ENCODE assay signal across 19 mouse cellular contexts in the genomic region with DNA sequence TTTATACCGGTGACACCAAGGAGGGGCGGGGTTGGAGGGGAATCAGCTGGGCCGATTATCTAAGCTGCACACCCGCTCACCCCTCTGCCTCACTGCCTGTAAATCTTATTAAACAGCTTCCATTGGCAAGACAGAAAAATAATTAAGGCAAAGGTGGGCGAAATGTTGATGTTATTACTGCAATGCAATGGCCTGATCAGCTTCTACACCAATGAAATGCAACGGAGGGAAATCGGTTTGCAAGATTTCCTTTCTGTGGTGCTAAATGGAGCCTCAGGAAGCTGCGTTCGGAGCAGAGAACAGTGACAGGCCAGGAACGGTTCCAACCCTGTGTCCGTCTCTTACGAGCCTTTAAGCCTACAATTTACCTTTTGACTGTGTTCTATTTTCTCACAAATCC.
A peak's percentile ranks its signal among the peaks of the same experiment; 100 is the strongest.
DNase-seq lines count a peak whose midpoint lies in the region; ATAC-seq and TF ChIP-seq lines count a peak whose summit lies in the region.
"Had no signal": no experiment of that assay in that cellular context is flagged by ENCODE, and none has a peak within 500 bp of the region (broad histone marks: within the 10 kb centered on the region; RNA-seq: fewer than 3 reads in every experiment).

No protein-coding gene starts in this region.

- intact Hi-C loops in heart, adult 2 months (cut with DNase I) = no loop called here
- intact Hi-C loops in heart, postnatal 25 days (cut with DNase I) = no loop called here

- no peaks in the 10 kb centered on the region for H3K79me2 ChIP-seq in heart, adult 2 months (replicated peaks; ENCODE audit: control insufficient read depth, insufficient read depth, low read length)

- H3K27me3 ChIP-seq in heart, adult 2 months (ENCODE audit: control insufficient read depth, insufficient read depth, low read length) = no peaks in the 10 kb centered on the region
- H3K27me3 ChIP-seq in kidney, postnatal 0 days (ENCODE audit: insufficient read depth, low read length) = no peaks in the 10 kb centered on the region
- no peaks in the 10 kb centered on the region; the same call in 1 of the 2 replicates for H3K27me3 ChIP-seq in kidney, embryonic 15.5 days
- H3K27me3 ChIP-seq: limb, embryonic 15.5 days; liver, embryonic 15.5 days; midbrain, embryonic 15.5 days; Patski had no signal

- no peak overlapping the region for H3K4me3 ChIP-seq in heart, adult 2 months
- H3K4me3 ChIP-seq in kidney, postnatal 0 days (replicated peaks; ENCODE audit: low read depth, low read length) = no peak overlapping the region
- H3K4me3 ChIP-seq in kidney, embryonic 15.5 days (replicated peaks) = no peak overlapping the region
- H3K4me3 ChIP-seq: limb, embryonic 15.5 days; liver, embryonic 15.5 days; midbrain, embryonic 15.5 days had no signal

- peak in 1 of 2 experiments; percentile 30 for DNase-seq in heart, adult 2 months
- no peak for DNase-seq in heart, postnatal 25 days (ENCODE audit: low spot score)
- no peak for DNase-seq in kidney, postnatal 0 days (ENCODE audit: low spot score)
- DNase-seq in MN1 (ENCODE audit: low spot score) = peak; percentile 20
- DNase-seq in thymus, postnatal 25 days = no peak
- DNase-seq: adrenal gland, postnatal 36 days; cerebellum, adult 11 months; heart, postnatal 4 days; kidney, adult 11 months; kidney, postnatal 14 days; left cerebral cortex, postnatal 4 days had no signal

- 41% methylated on average over 12 of the region's 12 CpGs for WGBS in heart, adult 2 months
- 34% methylated on average over 12 of the region's 12 CpGs for whole genome bisulfite sequencing in kidney, postnatal 0 days
- WGBS in kidney, embryonic 15.5 days = 40% methylated on average over 12 of the region's 12 CpGs

- no peak for ATAC-seq in kidney, postnatal 0 days (replicated peaks; ENCODE audit: low FRiP score, low read depth)
- no peak for ATAC-seq in kidney, embryonic 15.5 days (replicated peaks; ENCODE audit: low FRiP score)
- peak; percentile 44; the same call in 1 of the 2 replicates for ATAC-seq in megakaryocyte-erythroid progenitor cell, adult 5-6 weeks (replicated peaks; ENCODE audit: low FRiP score, low TSS enrichment, poor library complexity, severe bottlenecking)
- ATAC-seq: midbrain, embryonic 15.5 days; Patski had no signal

- peak overlapping the region; percentile 11; the same call in 1 of the 2 replicates for H3K4me2 ChIP-seq in kidney, postnatal 0 days (ENCODE audit: low read length)
- no peak overlapping the region for H3K4me2 ChIP-seq in kidney, embryonic 15.5 days
- H3K4me2 ChIP-seq: limb, embryonic 15.5 days; liver, embryonic 15.5 days; midbrain, embryonic 15.5 days had no signal

- 0 out of 2 replicates have a peak, but pooled peaks have one; percentile 42 for TF ChIP-seq EP300 in heart, adult 2 months (IDR thresholded peaks at IDR 0.05; ENCODE audit: insufficient read depth, low read depth, low read length)

- no peak overlapping the region for H3K9ac ChIP-seq in heart, adult 2 months (ENCODE audit: low read depth, low read length)
- no peak overlapping the region for H3K9ac ChIP-seq in kidney, postnatal 0 days (ENCODE audit: low read depth, low read length)
- no peak overlapping the region for H3K9ac ChIP-seq in kidney, embryonic 15.5 days
- H3K9ac ChIP-seq: limb, embryonic 15.5 days; liver, embryonic 15.5 days; midbrain, embryonic 15.5 days had no signal

- no peak for TF ChIP-seq POLR2A in heart, adult 2 months (IDR thresholded peaks at IDR 0.05; ENCODE audit: insufficient read depth, low read depth, low read length)

- H3K4me1 ChIP-seq in heart, adult 2 months (ENCODE audit: control insufficient read depth, insufficient read depth, low read length) = peaks cover 8% of the 10 kb centered on the region
- H3K4me1 ChIP-seq in kidney, postnatal 0 days (replicated peaks; ENCODE audit: insufficient read depth, low read length) = no peaks in the 10 kb centered on the region
- peaks cover 6% of the 10 kb centered on the region; the same call in 1 of the 2 replicates for H3K4me1 ChIP-seq in kidney, embryonic 15.5 days
- H3K4me1 ChIP-seq: limb, embryonic 15.5 days; liver, embryonic 15.5 days had no signal

- TF ChIP-seq CTCF in heart, adult 2 months (IDR thresholded peaks at IDR 0.05) = no peak
- TF ChIP-seq CTCF in kidney, postnatal 0 days (IDR thresholded peaks at IDR 0.05; ENCODE audit: low read depth) = no peak

- H3K9me3 ChIP-seq in kidney, postnatal 0 days (replicated peaks; ENCODE audit: low read length) = no peaks in the 10 kb centered on the region
- H3K9me3 ChIP-seq in kidney, embryonic 15.5 days (replicated peaks) = no peaks in the 10 kb centered on the region
- H3K9me3 ChIP-seq: limb, embryonic 15.5 days; liver, embryonic 15.5 days; midbrain, embryonic 15.5 days had no signal

- H3K36me3 ChIP-seq in heart, adult 2 months (ENCODE audit: control insufficient read depth, insufficient read depth, low read length) = no peaks in the 10 kb centered on the region
- no peaks in the 10 kb centered on the region for H3K36me3 ChIP-seq in kidney, postnatal 0 days (ENCODE audit: insufficient read depth, low read length)
- H3K36me3 ChIP-seq in kidney, embryonic 15.5 days = no peaks in the 10 kb centered on the region
- H3K36me3 ChIP-seq: limb, embryonic 15.5 days; liver, embryonic 15.5 days; midbrain, embryonic 15.5 days had no signal

- peak overlapping the region; percentile 72 for H3K27ac ChIP-seq in heart, adult 2 months
- H3K27ac ChIP-seq in kidney, postnatal 0 days = no peak overlapping the region
- no peak overlapping the region for H3K27ac ChIP-seq in kidney, embryonic 15.5 days
- H3K27ac ChIP-seq: limb, embryonic 15.5 days; liver, embryonic 15.5 days; macrophage; midbrain, embryonic 15.5 days; stomach, postnatal 0 days had no signal
